Mouse (Mus musculus) liver, embryonic 14.5 days (tissue): Measurements from ENCODE around the gene Srrm4. TPM values are rescaled to one million over a fixed set of nuclear protein-coding genes. Genes with fewer than 3 reads are reported as not detected.
A peak's percentile ranks its signal among the peaks of the same experiment; 100 is the strongest.

ENCODE experiments used
- ATAC-seq: fragments of 200-750 bp; cut with Nextera tagmentation; 2 replicates; pipeline ENCODE4 v1.8.0; 2017; ENCODE audit warnings: moderate number of reproducible peaks, mild to moderate bottlenecking, moderate library complexity; ENCODE audit not compliant: insufficient read depth
- DNase-seq, 3 experiments: peaks; one replicate each; pipeline ENCODE4 v3.0.0-alpha.2; 2012 to 2013; ENCODE audit warnings: low read depth in 3 of 3, low spot score in 3 of 3
- H3K27ac ChIP-seq: fragments of 300-500 bp; sonication (generic); 2 replicates; pipeline ENCODE4 v1.5.1; 2014; ENCODE audit warnings: moderate library complexity, mild to moderate bottlenecking, control low read depth, inconsistent platforms
- H3K27me3 ChIP-seq: fragments of 300-500 bp; sonication (generic); 2 replicates; pipeline ENCODE4 v1.6.1; 2014; ENCODE audit warnings: mild to moderate bottlenecking, low read length, moderate library complexity; ENCODE audit not compliant: control insufficient read depth, insufficient read depth
- H3K36me3 ChIP-seq: fragments of 300-500 bp; sonication (generic); replicated peaks from 2 replicates; pipeline ENCODE4 v1.6.1; 2014; ENCODE audit warnings: low read depth; ENCODE audit not compliant: control insufficient read depth, insufficient read depth
- H3K4me1 ChIP-seq, 2 experiments: fragments of 200-500 bp in 1 of 2; fragments of 300-500 bp in 1 of 2; sonication (generic) in 1 of 2; replicated peaks; 2 replicates each; pipeline ENCODE4 v1.6.1; 2012 to 2014; ENCODE audit warnings: antibody characterized with exemption in 1 of 2, inconsistent platforms in 1 of 2, low read length in 1 of 2; ENCODE audit not compliant: control insufficient read depth in 2 of 2, insufficient read depth in 2 of 2
- H3K4me2 ChIP-seq: fragments of 300-500 bp; sonication (generic); 2 replicates; pipeline ENCODE4 v1.6.1; 2014; ENCODE audit warnings: low read depth, mild to moderate bottlenecking, control low read depth, moderate library complexity
- H3K4me3 ChIP-seq, 2 experiments: fragments of 200-500 bp in 1 of 2; fragments of 300-500 bp in 1 of 2; sonication (generic) in 1 of 2; 2 replicates each; pipeline ENCODE4 v1.5.1; 2012 to 2014; ENCODE audit warnings: low read depth in 2 of 2, low read length in 2 of 2, mild to moderate bottlenecking in 2 of 2, control low read depth in 1 of 2, inconsistent platforms in 1 of 2, moderate library complexity in 1 of 2; ENCODE audit not compliant: insufficient read depth in 1 of 2
- H3K9ac ChIP-seq: fragments of 300-500 bp; sonication (generic); replicated peaks from 2 replicates; pipeline ENCODE4 v1.6.1; 2014; ENCODE audit warnings: mild to moderate bottlenecking, control low read depth, moderate library complexity
- H3K9me3 ChIP-seq: fragments of 300-500 bp; sonication (generic); 2 replicates; pipeline ENCODE4 v1.6.1; 2016; ENCODE audit warnings: low read length, mixed read lengths; ENCODE audit not compliant: control insufficient read depth
- CTCF ChIP-seq: IDR thresholded peaks from 2 replicates; pipeline ENCODE4 v1.5.1; 2016; ENCODE audit warnings: antibody characterized with exemption, low read depth, control low read depth
- EP300 ChIP-seq: IDR thresholded peaks from 2 replicates; pipeline ENCODE4 v1.6.1; 2016; ENCODE audit warnings: antibody characterized with exemption, low read depth
- WGBS: fragments of 180-500 bp; shearing (Covaris S2); extraction: QIAGEN DNeasy Blood & Tissue Kit; methylation state at CpG from one replicate; pipeline ENCODE4 v1.1.7; 2014; ENCODE audit not compliant: insufficient replicate concordance; 5-methylcytosine and 5-hydroxymethylcytosine counted together
- polyA plus RNA-seq, 2 experiments: library from polyadenylated mRNA; depleted of rRNA in 1 of 2; stranded (reverse) in 1 of 2; unstranded in 1 of 2; fragments of >200 nt; fragmentation: Nextera tagmentation in 1 of 2; extraction: Ambion mirVana in 1 of 2; gene quantifications; 2 replicates each; pipeline versions ENCODE4 v1.2.1 to v1.2.3; 2012 to 2014

Srrm4 gene
- polyA plus RNA-seq, 2 experiments = 0.17 to 0.28 TPM

DNA sequence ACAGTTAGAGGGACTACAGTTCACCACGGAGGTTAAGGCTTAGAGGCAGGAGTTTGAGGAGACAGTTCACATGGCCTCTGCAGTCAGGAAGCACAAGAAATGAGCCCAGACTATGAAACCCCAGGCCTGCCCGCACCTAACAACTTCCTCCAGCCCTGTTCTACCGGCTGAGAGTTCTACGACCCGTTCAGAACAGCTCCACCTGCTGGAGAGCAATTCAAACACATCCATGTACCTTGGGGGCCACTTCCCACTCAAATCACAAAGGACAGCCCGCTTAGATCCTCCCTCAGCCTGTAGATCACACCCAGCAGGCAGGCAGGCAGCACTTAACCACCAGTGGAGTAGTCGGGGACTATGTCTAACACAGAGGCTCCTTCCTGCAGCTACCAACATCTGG is 49.3 kb downstream of the Srrm4 start:
- Histone ChIP-seq H3K36me3 (no peaks in the 10 kb centered on the region), H3K4me1 (no peaks in the 10 kb centered on the region), H3K4me2 (no peak overlapping the region), H3K27me3 (no peaks in the 10 kb centered on the region), H3K9ac (no peak overlapping the region), H3K4me3 (no peak overlapping the region), H3K27ac (no peak overlapping the region), H3K9me3 (no peaks in the 10 kb centered on the region; the same call in 1 of the 2 replicates)
- TF ChIP-seq CTCF (peak; percentile 21; the same call in 1 of the 2 replicates), EP300 (no peak)
- ATAC-seq (no peak), DNase-seq (no peak)
- WGBS = 29% methylated on average over 7 of the region's 7 CpGs

- Histone ChIP-seq H3K9ac (no peak overlapping the region), H3K27me3 (no peaks in the 10 kb centered on the region), H3K4me2 (no peak overlapping the region), H3K9me3 (no peaks in the 10 kb centered on the region; the same call in 1 of the 2 replicates), H3K27ac (no peak overlapping the region), H3K36me3 (no peaks in the 10 kb centered on the region), H3K4me1 (no peaks in the 10 kb centered on the region), H3K4me3 (no peak overlapping the region)
- TF ChIP-seq CTCF = peak; percentile 31
- TF ChIP-seq EP300 = no peak
- no peak for ATAC-seq
- DNase-seq = no peak
- WGBS = 53% methylated on average over 3 of the region's 3 CpGs
These were observed 50.5 kb downstream of the Srrm4 start for GRCm38 (mm10) chr5:116541128-116541527.

GRCm38 (mm10) chr5:116539360-116539759 is 52.3 kb downstream of the Srrm4 start:
- H3K36me3 ChIP-seq = no peaks in the 10 kb centered on the region
- no peak for DNase-seq
- no peak for ATAC-seq
- no peak overlapping the region for H3K4me3 ChIP-seq
- no peak overlapping the region for H3K9ac ChIP-seq
- H3K4me2 ChIP-seq = no peak overlapping the region
- no peaks in the 10 kb centered on the region for H3K27me3 ChIP-seq
- WGBS = 25% methylated on average over 3 of the region's 3 CpGs
- no peaks in the 10 kb centered on the region; the same call in 1 of the 2 replicates for H3K9me3 ChIP-seq
- TF ChIP-seq EP300 (no peak), CTCF (no peak)
- H3K4me1 ChIP-seq = no peaks in the 10 kb centered on the region
- no peak overlapping the region for H3K27ac ChIP-seq

DNA sequence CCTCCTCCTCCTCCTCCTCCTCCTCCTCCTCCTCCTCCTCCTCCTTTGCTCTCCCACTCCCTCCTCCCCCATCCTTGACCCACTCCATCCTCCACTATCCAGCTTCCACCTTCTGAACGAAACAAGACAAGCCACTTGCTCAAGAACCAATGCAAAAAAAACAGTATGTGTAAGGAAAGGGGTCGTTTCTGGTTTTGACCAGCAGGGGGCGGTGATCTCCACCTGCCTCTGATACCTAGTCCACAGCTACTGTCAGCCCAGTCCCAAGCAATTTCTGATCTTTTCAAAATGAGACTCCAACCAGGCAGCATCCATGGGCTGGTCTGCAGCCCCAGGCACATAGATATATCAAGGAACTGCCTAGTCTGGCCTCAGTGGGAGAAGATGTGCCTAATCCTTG is 53.1 kb downstream of the Srrm4 start:
- 37% methylated on average over 3 of the region's 3 CpGs for WGBS
- TF ChIP-seq CTCF (peak; percentile 47), EP300 (no peak)
- Histone ChIP-seq H3K4me2 (no peak overlapping the region), H3K4me1 (no peaks in the 10 kb centered on the region), H3K27me3 (no peaks in the 10 kb centered on the region), H3K36me3 (no peaks in the 10 kb centered on the region), H3K9ac (no peak overlapping the region), H3K4me3 (no peak overlapping the region), H3K27ac (no peak overlapping the region), H3K9me3 (no peaks in the 10 kb centered on the region; the same call in 1 of the 2 replicates)
- ATAC-seq = no peak
- DNase-seq = no peak

DNA sequence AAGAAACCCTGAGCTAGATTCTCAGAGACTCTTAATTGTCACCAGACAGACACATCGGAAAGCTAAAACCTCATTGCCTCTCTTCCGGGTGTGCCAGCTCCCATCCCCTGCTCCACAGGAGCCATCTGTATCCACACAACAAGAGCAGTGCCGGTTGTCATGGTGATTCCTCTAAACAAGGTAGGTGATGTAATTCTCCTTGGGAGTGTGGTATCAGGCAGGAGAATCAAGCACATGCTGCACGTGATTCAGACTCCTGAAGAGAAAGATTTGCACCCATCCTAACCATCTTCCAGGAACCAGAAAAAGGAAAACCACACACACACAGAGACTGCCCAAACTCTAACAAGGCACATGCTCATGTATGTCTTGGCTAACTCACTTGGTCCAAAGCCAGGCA is 65.3 kb downstream of the Srrm4 start:
- TF ChIP-seq CTCF = no peak
- TF ChIP-seq EP300 = no peak
- H3K4me1 ChIP-seq = no peaks in the 10 kb centered on the region
- WGBS = 56% methylated on average over 4 of the region's 4 CpGs
- no peaks in the 10 kb centered on the region for H3K27me3 ChIP-seq
- no peaks in the 10 kb centered on the region; the same call in 1 of the 2 replicates for H3K9me3 ChIP-seq
- no peak overlapping the region for H3K4me3 ChIP-seq
- H3K36me3 ChIP-seq = no peaks in the 10 kb centered on the region
- ATAC-seq = no peak
- no peak overlapping the region for H3K27ac ChIP-seq
- no peak for DNase-seq
- no peak overlapping the region for H3K9ac ChIP-seq
- H3K4me2 ChIP-seq = no peak overlapping the region
